Mouse (Mus musculus): Measurements from ENCODE around the gene Mag. TPM values are rescaled to one million over a fixed set of nuclear protein-coding genes. Genes with fewer than 3 reads are reported as not detected.
"Not testable (repeated sequence)": the region's sequence is repeated elsewhere in the genome, so short reads cannot be mapped to it uniquely, and the experiment has no call there.

Gene Mag
- polyA plus RNA-seq, 1 experiment from 2014 or later, result 0.20 TPM

DNA sequence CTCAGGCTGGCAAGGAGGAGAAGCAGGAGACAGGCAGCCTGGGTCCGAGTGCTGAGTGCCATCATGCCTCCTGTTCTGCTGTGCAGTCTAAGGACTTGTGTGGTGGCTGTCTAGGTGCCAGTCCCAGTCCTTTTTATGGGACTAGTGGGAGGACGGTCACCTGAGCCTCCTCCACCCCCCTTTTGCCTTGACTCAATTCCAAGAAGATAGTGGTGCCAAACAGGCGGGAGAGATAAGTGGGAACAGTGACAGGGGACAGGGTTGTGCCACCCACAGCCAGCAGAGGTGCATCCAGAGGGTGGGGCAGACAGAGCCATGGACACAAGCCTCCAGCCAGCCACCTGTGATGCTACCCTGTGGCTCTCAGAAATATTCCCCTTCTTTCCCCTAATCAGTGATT lies 9.4 kb upstream of the Mag start:
- Histone ChIP-seq H3K4me2 (no peak overlapping the region), H3K36me3 (no peaks in the 10 kb centered on the region), H3K27me3 (replicated peaks) (peaks cover 7% of the 10 kb centered on the region; the same call in 1 of the 2 replicates), H3K4me3 (no peak overlapping the region), H3K9ac (no peak overlapping the region), H3K27ac (no peak overlapping the region), H3K4me1 (no peaks in the 10 kb centered on the region), H3K9me3 (replicated peaks) (no peaks in the 10 kb centered on the region)
- ATAC-seq, result no peak
- WGBS (ENCODE audit: insufficient replicate concordance), result 40% methylated on average over 3 of the region's 3 CpGs

GRCm38 (mm10) chr7:30922490-30922889 lies 7.8 kb upstream of the Mag start:
- WGBS (ENCODE audit: insufficient replicate concordance), result 31% methylated on average over 3 of the region's 3 CpGs
- not testable (repeated sequence) for H3K27ac ChIP-seq; H3K4me1 ChIP-seq; H3K9ac ChIP-seq; ATAC-seq; H3K9me3 ChIP-seq (replicated peaks); H3K27me3 ChIP-seq (replicated peaks); H3K4me3 ChIP-seq; H3K36me3 ChIP-seq; H3K4me2 ChIP-seq

DNA sequence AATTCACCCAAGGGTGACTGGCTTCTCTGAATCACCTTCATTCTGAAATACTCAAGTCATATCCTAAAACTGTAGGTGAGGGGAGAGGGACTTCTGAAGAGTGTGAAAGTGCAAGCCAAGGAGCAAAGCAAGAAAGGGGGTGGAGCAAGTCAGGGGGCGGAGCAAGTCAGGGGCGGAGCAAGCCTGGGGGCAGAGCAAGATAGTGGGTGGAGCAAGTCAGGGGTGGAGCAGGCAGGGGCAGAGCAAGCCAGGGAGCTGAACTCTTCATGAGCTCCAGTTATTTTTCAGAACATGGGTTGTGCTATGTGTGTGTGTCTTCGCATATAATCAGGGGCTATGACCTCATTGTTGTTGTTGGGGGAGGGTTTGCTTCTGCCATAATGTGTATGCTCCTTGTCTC lies 5.5 kb upstream of the Mag start:
- H3K9me3 ChIP-seq (replicated peaks), result no peaks in the 10 kb centered on the region
- H3K4me2 ChIP-seq, result no peak overlapping the region
- WGBS (ENCODE audit: insufficient replicate concordance), result 38% methylated on average over 3 of the region's 3 CpGs
- no peak overlapping the region for H3K27ac ChIP-seq
- H3K4me3 ChIP-seq, result no peak overlapping the region
- peak; percentile 46; the same call in 1 of the 2 replicates for ATAC-seq
- no peak overlapping the region for H3K9ac ChIP-seq
- H3K36me3 ChIP-seq, result no peaks in the 10 kb centered on the region
- H3K27me3 ChIP-seq (replicated peaks), result peaks cover 12% of the 10 kb centered on the region
- H3K4me1 ChIP-seq, result no peaks in the 10 kb centered on the region

- Histone ChIP-seq H3K4me1 (no peaks in the 10 kb centered on the region), H3K4me3 (no peak overlapping the region), H3K36me3 (no peaks in the 10 kb centered on the region), H3K9ac (no peak overlapping the region), H3K27ac (no peak overlapping the region), H3K27me3 (replicated peaks) (peaks cover 8% of the 10 kb centered on the region; the same call in 1 of the 2 replicates), H3K4me2 (no peak overlapping the region), H3K9me3 (replicated peaks) (no peaks in the 10 kb centered on the region)
- 31% methylated on average over 4 of the region's 4 CpGs for WGBS (ENCODE audit: insufficient replicate concordance)
- ATAC-seq, result no peak
Measured at GRCm38 (mm10) chr7:30917219-30917618, 2.5 kb upstream of the Mag start.

DNA sequence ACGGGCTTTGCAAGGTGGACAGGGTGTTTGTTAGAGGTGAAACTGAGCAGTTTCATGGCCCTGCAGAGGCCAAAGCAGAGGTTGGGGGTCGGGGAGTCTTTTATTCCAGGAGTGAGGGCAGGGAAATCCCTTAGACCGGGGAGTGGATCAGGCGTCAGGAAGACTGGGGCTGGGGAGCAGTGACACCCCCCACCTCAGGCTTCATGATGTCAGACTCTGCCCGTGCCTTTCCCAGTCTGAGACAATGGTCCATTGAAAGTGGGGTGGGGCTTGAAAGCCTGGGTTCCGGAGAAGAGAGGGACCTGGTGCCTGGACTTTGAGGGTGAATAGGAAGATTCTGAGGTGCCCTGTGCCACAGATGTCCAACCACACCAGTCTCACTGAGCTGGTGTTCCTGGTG lies 2.0 kb upstream of the Mag start:
- ATAC-seq, result no peak
- WGBS (ENCODE audit: insufficient replicate concordance), result 29% methylated on average over 6 of the region's 6 CpGs

DNA sequence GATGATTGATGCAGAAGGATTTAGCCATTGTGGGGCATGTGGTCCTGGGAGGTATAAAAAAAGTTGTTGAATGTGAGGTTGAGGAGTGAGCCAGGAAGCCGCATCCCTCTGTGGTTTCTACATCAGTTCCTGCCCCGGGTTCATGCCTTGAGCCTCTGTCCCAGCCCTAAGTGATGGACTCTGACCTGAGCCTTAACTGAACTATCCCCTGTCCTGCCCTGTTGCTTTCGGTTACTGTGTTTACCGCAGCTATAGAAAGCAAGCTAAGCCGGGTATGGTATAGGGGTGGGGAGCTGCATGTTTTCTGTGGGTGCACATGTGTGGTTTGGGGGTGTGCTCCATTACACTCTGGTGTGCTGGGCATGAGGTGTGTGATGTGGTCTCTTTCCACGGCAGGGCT lies 4.9 kb downstream of the Mag start:
- Histone ChIP-seq H3K4me2 (no peak overlapping the region), H3K27me3 (replicated peaks) (peaks cover 36% of the 10 kb centered on the region), H3K9ac (no peak overlapping the region), H3K4me1 (peaks cover 12% of the 10 kb centered on the region), H3K4me3 (no peak overlapping the region), H3K36me3 (no peaks in the 10 kb centered on the region), H3K9me3 (replicated peaks) (no peaks in the 10 kb centered on the region), H3K27ac (no peak overlapping the region)
- ATAC-seq, result no peak
- 44% methylated on average over 6 of the region's 6 CpGs for WGBS (ENCODE audit: insufficient replicate concordance)

More for the DNA sequence above, 2.0 kb upstream of the Mag start:
- Histone ChIP-seq H3K4me1 (no peaks in the 10 kb centered on the region), H3K9me3 (replicated peaks) (no peaks in the 10 kb centered on the region), H3K4me2 (no peak overlapping the region), H3K36me3 (no peaks in the 10 kb centered on the region), H3K27me3 (replicated peaks) (peaks cover 9% of the 10 kb centered on the region; the same call in 1 of the 2 replicates), H3K9ac (no peak overlapping the region), H3K4me3 (no peak overlapping the region), H3K27ac (no peak overlapping the region)

- no peaks in the 10 kb centered on the region for H3K9me3 ChIP-seq (replicated peaks)
Measured at GRCm38 (mm10) chr7:30908992-30909431, 5.7 kb downstream of the Mag start.

DNA sequence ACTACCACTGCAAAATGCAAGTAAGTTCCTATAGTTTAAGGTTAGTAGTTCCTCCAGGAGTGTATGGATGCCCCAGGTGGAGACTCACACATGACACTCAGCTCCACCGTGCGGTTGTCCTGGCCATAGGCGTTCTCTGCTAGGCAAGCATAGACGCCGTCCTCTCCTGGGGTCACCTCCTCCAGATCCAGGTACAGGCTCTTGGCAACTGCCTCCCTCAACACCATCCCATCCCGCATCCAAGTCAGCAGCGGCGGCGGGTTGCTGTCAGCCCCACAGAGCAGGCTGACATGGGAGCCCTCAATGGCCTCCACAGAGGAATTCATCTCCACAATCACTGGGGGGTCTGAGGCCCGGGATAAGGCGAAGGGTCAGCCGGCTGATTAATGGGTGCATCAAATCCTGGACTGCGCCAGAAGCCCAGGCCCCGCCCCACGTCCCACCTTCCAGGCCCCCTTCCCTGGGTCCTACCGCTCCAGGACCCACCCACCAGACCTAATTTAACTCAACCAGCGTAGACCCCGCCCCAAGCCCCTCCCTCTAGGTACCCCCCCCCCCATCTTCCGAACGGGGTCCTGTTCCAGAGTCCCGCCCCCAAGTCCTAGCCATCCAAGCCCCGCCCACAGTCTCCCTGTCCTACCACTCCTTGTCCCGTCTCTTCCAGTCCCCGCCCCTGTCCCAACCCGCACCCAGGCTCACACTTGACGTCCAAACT lies 6.2 kb downstream of the Mag start:
- Histone ChIP-seq H3K4me1 (peaks cover 12% of the 10 kb centered on the region), H3K4me3 (peak overlapping the region; percentile 19; the same call in 1 of the 2 replicates), H3K4me2 (peak overlapping the region; percentile 52), H3K9me3 (replicated peaks) (no peaks in the 10 kb centered on the region), H3K9ac (no peak overlapping the region), H3K36me3 (no peaks in the 10 kb centered on the region), H3K27me3 (replicated peaks) (peaks cover 36% of the 10 kb centered on the region), H3K27ac (no peak overlapping the region)
- 4% methylated on average over 26 of the region's 26 CpGs for WGBS (ENCODE audit: insufficient replicate concordance)
- peak; percentile 59 for ATAC-seq

More at GRCm38 (mm10) chr7:30908992-30909431, 5.7 kb downstream of the Mag start:
- Histone ChIP-seq H3K4me2 (peak overlapping the region; percentile 52), H3K27ac (no peak overlapping the region), H3K27me3 (replicated peaks) (peaks cover 36% of the 10 kb centered on the region), H3K4me3 (peak overlapping the region; percentile 19; the same call in 1 of the 2 replicates), H3K4me1 (peaks cover 12% of the 10 kb centered on the region), H3K36me3 (no peaks in the 10 kb centered on the region), H3K9ac (no peak overlapping the region)
- 21% methylated on average over 17 of the region's 17 CpGs for WGBS (ENCODE audit: insufficient replicate concordance)
- no peak; the same call in 1 of the 2 replicates for ATAC-seq

DNA sequence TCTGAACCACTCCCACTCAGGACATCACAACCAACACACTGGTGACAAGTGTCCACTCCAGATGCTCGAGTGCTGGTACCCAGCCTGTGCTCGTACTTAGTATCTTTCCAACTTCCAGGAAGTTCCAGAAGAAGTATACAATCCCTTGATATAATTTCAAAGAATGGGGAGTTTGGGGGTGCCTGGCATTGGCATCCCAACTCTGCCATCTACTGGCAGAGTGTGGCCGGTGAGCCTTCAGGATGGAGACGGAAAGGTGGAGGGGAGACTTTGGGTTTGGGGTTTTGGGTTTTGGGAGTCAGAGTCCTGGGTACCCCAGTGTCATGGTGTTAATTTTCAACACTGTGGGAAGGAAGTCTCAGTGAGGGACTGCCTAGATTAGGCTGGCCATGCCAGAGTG lies 10.6 kb downstream of the Mag start:
- Histone ChIP-seq H3K36me3 (no peaks in the 10 kb centered on the region), H3K27ac (no peak overlapping the region), H3K4me1 (peaks cover 9% of the 10 kb centered on the region), H3K27me3 (replicated peaks) (peaks cover 27% of the 10 kb centered on the region), H3K4me2 (no peak overlapping the region), H3K9ac (no peak overlapping the region), H3K4me3 (no peak overlapping the region), H3K9me3 (replicated peaks) (no peaks in the 10 kb centered on the region)
- 38% methylated on average over 4 of the region's 4 CpGs for whole genome bisulfite sequencing (ENCODE audit: insufficient replicate concordance)
- no peak for ATAC-seq

- Histone ChIP-seq H3K4me2 (no peak overlapping the region), H3K27me3 (replicated peaks) (no peaks in the 10 kb centered on the region), H3K27ac (no peak overlapping the region), H3K9me3 (replicated peaks) (no peaks in the 10 kb centered on the region), H3K4me1 (no peaks in the 10 kb centered on the region), H3K36me3 (no peaks in the 10 kb centered on the region), H3K9ac (no peak overlapping the region), H3K4me3 (no peak overlapping the region)
- no peak; the same call in 1 of the 2 replicates for ATAC-seq
- WGBS (ENCODE audit: insufficient replicate concordance), result 58% methylated on average over 3 of the region's 3 CpGs
Measured at GRCm38 (mm10) chr7:30895217-30895616, 19.5 kb downstream of the Mag start.

- H3K4me1 ChIP-seq, result no peaks in the 10 kb centered on the region
- no peak for ATAC-seq
- no peak overlapping the region for H3K4me2 ChIP-seq
- no peak overlapping the region for H3K27ac ChIP-seq
- no peak overlapping the region for H3K4me3 ChIP-seq
- no peaks in the 10 kb centered on the region for H3K27me3 ChIP-seq (replicated peaks)
- no peaks in the 10 kb centered on the region for H3K9me3 ChIP-seq (replicated peaks)
- WGBS (ENCODE audit: insufficient replicate concordance), result 44% methylated on average over 3 of the region's 3 CpGs
- no peak overlapping the region for H3K9ac ChIP-seq
- no peaks in the 10 kb centered on the region for H3K36me3 ChIP-seq
Measured at GRCm38 (mm10) chr7:30892515-30892914, 22.2 kb downstream of the Mag start.

DNA sequence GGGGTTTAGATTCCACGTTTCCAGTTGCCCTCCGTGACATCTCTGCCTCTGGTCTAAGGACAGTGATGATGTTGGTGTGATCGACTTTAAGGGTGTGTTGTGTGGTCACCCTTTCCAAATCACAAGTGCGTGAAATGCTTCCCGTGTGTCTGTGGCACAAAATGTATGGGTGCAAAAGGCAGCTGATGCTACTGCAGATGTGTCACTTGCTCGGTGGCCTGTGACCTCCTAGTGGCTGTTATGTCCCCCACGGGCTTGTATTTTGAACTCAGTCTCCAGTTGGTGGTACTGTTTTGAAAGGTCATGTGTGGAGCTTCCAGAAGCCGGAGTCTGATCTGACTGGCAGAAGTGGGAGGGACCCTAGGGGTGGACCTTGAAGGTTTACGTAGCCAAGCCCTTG lies 22.9 kb downstream of the Mag start:
- H3K27ac ChIP-seq, result no peak overlapping the region
- no peak overlapping the region for H3K4me2 ChIP-seq
- H3K36me3 ChIP-seq, result no peaks in the 10 kb centered on the region
- H3K9me3 ChIP-seq (replicated peaks), result no peaks in the 10 kb centered on the region
- H3K4me3 ChIP-seq, result no peak overlapping the region
- H3K27me3 ChIP-seq (replicated peaks), result no peaks in the 10 kb centered on the region
- H3K9ac ChIP-seq, result no peak overlapping the region
- H3K4me1 ChIP-seq, result no peaks in the 10 kb centered on the region
- ATAC-seq, result no peak
- 70% methylated on average over 9 of the region's 9 CpGs for WGBS (ENCODE audit: insufficient replicate concordance)
